In the genomic region with DNA sequence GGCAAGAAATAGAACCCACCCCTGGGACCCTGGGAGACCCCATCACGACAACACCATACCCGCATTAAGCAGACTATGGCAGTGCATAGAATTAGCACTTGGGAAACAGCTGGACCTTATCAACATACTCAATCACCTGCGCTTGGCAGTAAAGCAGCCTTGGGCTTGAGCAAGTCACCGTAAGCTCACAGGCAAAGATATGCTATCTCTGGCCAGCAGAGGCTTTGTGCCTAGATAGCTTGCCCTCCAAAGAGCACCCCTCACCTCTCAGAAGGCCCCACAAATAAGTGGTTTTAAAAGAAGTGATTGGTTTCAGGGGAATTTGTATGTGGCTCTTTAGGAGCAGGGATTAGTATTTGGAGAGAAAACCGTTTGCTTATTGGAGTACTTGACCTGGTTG, we compare ENCODE assay signal across 14 mouse cellular contexts.
A peak's percentile ranks its signal among the peaks of the same experiment; 100 is the strongest.
DNase-seq lines count a peak whose midpoint lies in the region; ATAC-seq and TF ChIP-seq lines count a peak whose summit lies in the region.
"Had no signal": no experiment of that assay in that cellular context is flagged by ENCODE, and none has a peak within 500 bp of the region (broad histone marks: within the 10 kb centered on the region; RNA-seq: fewer than 3 reads in every experiment).

No protein-coding gene starts in this region.

- H3K9me3 ChIP-seq in hindbrain, embryonic 13.5 days, result no peaks in the 10 kb centered on the region
- H3K9me3 ChIP-seq in hindbrain, postnatal 0 days (ENCODE audit: low read length), result no peaks in the 10 kb centered on the region
- H3K9me3 ChIP-seq in limb, embryonic 14.5 days (ENCODE audit: control insufficient read depth, low read length), result no peaks in the 10 kb centered on the region
- H3K9me3 ChIP-seq: neural tube, embryonic 15.5 days had no signal

- 52% methylated on average over 5 of the region's 5 CpGs for WGBS in hindbrain, embryonic 13.5 days
- 51% methylated on average over 5 of the region's 5 CpGs for WGBS in hindbrain, postnatal 0 days
- WGBS in limb, embryonic 14.5 days, result 27% methylated on average over 5 of the region's 5 CpGs

- no peak overlapping the region for H3K27ac ChIP-seq in hindbrain, embryonic 13.5 days
- no peak overlapping the region for H3K27ac ChIP-seq in hindbrain, postnatal 0 days
- H3K27ac ChIP-seq in limb, embryonic 14.5 days (replicated peaks; ENCODE audit: low read depth, low read length), result no peak overlapping the region
- H3K27ac ChIP-seq: neural tube, embryonic 15.5 days had no signal

- no peak for TF ChIP-seq CTCF in hindbrain, postnatal 0 days (IDR thresholded peaks at IDR 0.05; ENCODE audit: low read depth)
- TF ChIP-seq CTCF in brain, embryonic 14.5 days (IDR thresholded peaks at IDR 0.05; ENCODE audit: borderline replicate concordance, extremely low read depth, insufficient read depth, insufficient read length), result no peak

- H3K4me2 ChIP-seq in hindbrain, embryonic 13.5 days, result no peak overlapping the region
- no peak overlapping the region for H3K4me2 ChIP-seq in hindbrain, postnatal 0 days (ENCODE audit: low read depth, low read length)
- no peak overlapping the region for H3K4me2 ChIP-seq in limb, embryonic 14.5 days (replicated peaks; ENCODE audit: low read depth, low read length, severe bottlenecking)
- H3K4me2 ChIP-seq: neural tube, embryonic 15.5 days had no signal

- H3K36me3 ChIP-seq in hindbrain, embryonic 13.5 days, result no peaks in the 10 kb centered on the region
- no peaks in the 10 kb centered on the region for H3K36me3 ChIP-seq in hindbrain, postnatal 0 days (ENCODE audit: insufficient read depth, low read length)
- H3K36me3 ChIP-seq in limb, embryonic 14.5 days (ENCODE audit: control insufficient read depth, insufficient read depth, low read length), result no peaks in the 10 kb centered on the region
- H3K36me3 ChIP-seq: neural tube, embryonic 15.5 days had no signal

- 0 out of 2 replicates have a peak, but pooled peaks have one; percentile 49 for ATAC-seq in hindbrain, embryonic 13.5 days (ENCODE audit: low FRiP score)
- ATAC-seq in hindbrain, postnatal 0 days, result no peak
- peak; percentile 23; the same call in 1 of the 2 replicates for ATAC-seq in limb, embryonic 14.5 days (ENCODE audit: low FRiP score, low read depth)
- peak; percentile 95 for ATAC-seq in megakaryocyte-erythroid progenitor cell, adult 5-6 weeks (replicated peaks; ENCODE audit: low FRiP score, low TSS enrichment, poor library complexity, severe bottlenecking)

- H3K27me3 ChIP-seq in hindbrain, embryonic 13.5 days, result no peaks in the 10 kb centered on the region
- no peaks in the 10 kb centered on the region for H3K27me3 ChIP-seq in hindbrain, postnatal 0 days (ENCODE audit: insufficient read depth, low read length)
- no peaks in the 10 kb centered on the region for H3K27me3 ChIP-seq in limb, embryonic 14.5 days (ENCODE audit: control insufficient read depth, insufficient read depth, low read length)
- H3K27me3 ChIP-seq: neural tube, embryonic 15.5 days had no signal

- H3K4me3 ChIP-seq in hindbrain, embryonic 13.5 days, result no peak overlapping the region
- no peak overlapping the region for H3K4me3 ChIP-seq in hindbrain, postnatal 0 days (ENCODE audit: low read length)
- H3K4me3 ChIP-seq in limb, embryonic 14.5 days (replicated peaks; ENCODE audit: low read length), result no peak overlapping the region
- H3K4me3 ChIP-seq: neural tube, embryonic 15.5 days had no signal

- no peak for DNase-seq in hindbrain, postnatal 0 days (ENCODE audit: low spot score)
- DNase-seq in brain, embryonic 14.5 days (ENCODE audit: low read depth), result peak; percentile 14
- no peak for DNase-seq in limb, embryonic 14.5 days (ENCODE audit: low spot score)
- DNase-seq in gastrocnemius, postnatal 25 days, result no peak
- DNase-seq in left cerebral cortex, adult 9 months (ENCODE audit: low spot score in 2 of 2), result no peak
- DNase-seq in adrenal gland, adult (ENCODE audit: inconsistent age in 2 of 2, low spot score in 1 of 2), result no peak
- DNase-seq: gastrocnemius, postnatal 10 days; kidney, adult 9 months; lung, postnatal 10 days; spleen, adult 18-20 months; thymus, postnatal 14 days had no signal

- no peak overlapping the region for H3K9ac ChIP-seq in hindbrain, embryonic 13.5 days
- no peak overlapping the region for H3K9ac ChIP-seq in hindbrain, postnatal 0 days (replicated peaks; ENCODE audit: low read length)
- no peak overlapping the region for H3K9ac ChIP-seq in limb, embryonic 14.5 days (ENCODE audit: low read depth, low read length, severe bottlenecking)
- H3K9ac ChIP-seq: neural tube, embryonic 15.5 days had no signal

- peaks cover 16% of the 10 kb centered on the region for H3K4me1 ChIP-seq in hindbrain, embryonic 13.5 days (replicated peaks)
- no peaks in the 10 kb centered on the region for H3K4me1 ChIP-seq in hindbrain, postnatal 0 days (ENCODE audit: insufficient read depth, low read length)
- H3K4me1 ChIP-seq in limb, embryonic 14.5 days (ENCODE audit: control insufficient read depth, insufficient read depth, low read length), result no peaks in the 10 kb centered on the region

- no peak for TF ChIP-seq POLR2A in brain, embryonic 14.5 days (IDR thresholded peaks at IDR 0.05; ENCODE audit: borderline replicate concordance, extremely low read depth, insufficient read depth, insufficient read length, poor library complexity, severe bottlenecking)
- TF ChIP-seq POLR2A in limb, embryonic 14.5 days (IDR thresholded peaks at IDR 0.05; ENCODE audit: borderline replicate concordance, extremely low read depth, insufficient read depth, insufficient read length), result no peak
